Mouse (Mus musculus) liver, postnatal 0 days (tissue): ENCODE results near the gene C130032M10Rik. TPM values are rescaled to one million over a fixed set of nuclear protein-coding genes. Genes with fewer than 3 reads are reported as not detected.

Experiments
- ATAC-seq: fragments of 200-750 bp; cut with Nextera tagmentation; 2 replicates; pipeline ENCODE4 v1.8.0; 2017; ENCODE audit warnings: mild to moderate bottlenecking, moderate library complexity
- DNase-seq: peaks from one replicate; pipeline ENCODE4 v3.0.0-alpha.2; 2016
- H3K27ac ChIP-seq: fragments of 300-500 bp; sonication (generic); 2 replicates; pipeline ENCODE4 v1.5.1; 2014; ENCODE audit warnings: antibody characterized with exemption, moderate library complexity, mild to moderate bottlenecking, low read depth
- H3K27me3 ChIP-seq: fragments of 300-500 bp; sonication (generic); 2 replicates; pipeline ENCODE4 v1.6.1; 2014; ENCODE audit warnings: low read length, control low read depth, mixed read lengths; ENCODE audit not compliant: insufficient read depth
- H3K36me3 ChIP-seq: fragments of 300-500 bp; sonication (generic); replicated peaks from 2 replicates; pipeline ENCODE4 v1.6.1; 2014; ENCODE audit warnings: mild to moderate bottlenecking, control low read depth, low read length, moderate library complexity, mixed read lengths; ENCODE audit not compliant: insufficient read depth
- H3K4me1 ChIP-seq: fragments of 300-500 bp; sonication (generic); 2 replicates; pipeline ENCODE4 v1.6.1; 2014; ENCODE audit warnings: antibody characterized with exemption, mild to moderate bottlenecking, control low read depth; ENCODE audit not compliant: insufficient read depth
- H3K4me2 ChIP-seq: fragments of 300-500 bp; sonication (generic); 2 replicates; pipeline ENCODE4 v1.6.1; 2014; ENCODE audit warnings: low read depth, mild to moderate bottlenecking, low read length, moderate library complexity, mixed read lengths
- H3K4me3 ChIP-seq: fragments of 300-500 bp; sonication (generic); 2 replicates; pipeline ENCODE4 v1.5.1; 2014; ENCODE audit warnings: low read depth, low read length
- H3K9ac ChIP-seq: fragments of 300-500 bp; sonication (generic); replicated peaks from 2 replicates; pipeline ENCODE4 v1.6.1; 2014; ENCODE audit warnings: mild to moderate bottlenecking, moderate library complexity
- H3K9me3 ChIP-seq: fragments of 300-500 bp; sonication (generic); 2 replicates; pipeline ENCODE4 v1.6.1; 2016; ENCODE audit warnings: mild to moderate bottlenecking, control low read depth, low read length, mixed read lengths
- CTCF ChIP-seq: sonication (generic); IDR thresholded peaks from 2 replicates; pipeline ENCODE4 v1.5.1; 2016; ENCODE audit warnings: antibody characterized with exemption, low read depth
- EP300 ChIP-seq: IDR thresholded peaks from 2 replicates; pipeline ENCODE4 v1.6.1; 2016; ENCODE audit warnings: antibody characterized with exemption, low read depth, mild to moderate bottlenecking
- WGBS: fragments of 180-500 bp; shearing (Covaris S2); extraction: QIAGEN DNeasy Blood & Tissue Kit; methylation state at CpG from one replicate; pipeline ENCODE4 v1.1.7; 2014; ENCODE audit not compliant: insufficient replicate concordance; 5-methylcytosine and 5-hydroxymethylcytosine counted together
- polyA plus RNA-seq: library from polyadenylated mRNA; unstranded; fragments of >200 nt; fragmentation: Nextera tagmentation; extraction: Ambion mirVana; gene quantifications from 2 replicates; pipeline ENCODE4 v1.2.1, GENCODE M21; 2015

The C130032M10Rik gene
- polyA plus RNA-seq, 1 experiment from 2014 or later, result not detected

- Histone ChIP-seq H3K9ac (no peak overlapping the region), H3K4me1 (peaks cover 10% of the 10 kb centered on the region), H3K4me3 (no peak overlapping the region), H3K36me3 (no peaks in the 10 kb centered on the region), H3K27ac (no peak overlapping the region), H3K27me3 (no peaks in the 10 kb centered on the region), H3K9me3 (no peaks in the 10 kb centered on the region), H3K4me2 (no peak overlapping the region)
- DNase-seq (no peak), ATAC-seq (no peak)
- TF ChIP-seq CTCF (no peak), EP300 (no peak)
- 57% methylated on average over 11 of the region's 11 CpGs for WGBS
Measured at GRCm38 (mm10) chr9:114531276-114531675, 15.8 kb downstream of the C130032M10Rik start.

DNA sequence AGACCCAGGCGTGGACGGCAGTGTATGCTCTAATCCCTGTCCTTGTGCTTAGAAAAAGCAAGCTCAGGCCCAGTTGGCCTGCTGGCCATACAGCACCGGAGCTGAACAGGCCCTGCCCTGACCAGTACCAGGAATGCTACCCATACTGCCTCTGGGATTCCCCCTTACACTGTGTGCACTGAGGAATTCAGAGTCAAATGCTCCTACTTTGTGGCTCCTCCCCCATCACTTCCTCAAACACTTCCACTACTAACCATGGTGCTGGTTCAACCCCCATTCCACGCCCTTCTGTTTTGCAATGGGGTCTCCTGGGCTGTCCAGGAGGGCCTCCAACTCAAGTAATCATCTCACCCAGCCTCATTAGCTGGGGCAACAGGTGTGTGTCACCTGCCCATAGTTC is 18.4 kb downstream of the C130032M10Rik start:
- Histone ChIP-seq H3K4me3 (no peak overlapping the region), H3K4me2 (no peak overlapping the region), H3K4me1 (peaks cover 3% of the 10 kb centered on the region), H3K27ac (no peak overlapping the region), H3K9me3 (no peaks in the 10 kb centered on the region), H3K27me3 (no peaks in the 10 kb centered on the region), H3K9ac (no peak overlapping the region), H3K36me3 (no peaks in the 10 kb centered on the region)
- DNase-seq (no peak), ATAC-seq (no peak)
- TF ChIP-seq EP300 (no peak), CTCF (no peak)
- WGBS, result 55% methylated on average over 4 of the region's 4 CpGs

DNA sequence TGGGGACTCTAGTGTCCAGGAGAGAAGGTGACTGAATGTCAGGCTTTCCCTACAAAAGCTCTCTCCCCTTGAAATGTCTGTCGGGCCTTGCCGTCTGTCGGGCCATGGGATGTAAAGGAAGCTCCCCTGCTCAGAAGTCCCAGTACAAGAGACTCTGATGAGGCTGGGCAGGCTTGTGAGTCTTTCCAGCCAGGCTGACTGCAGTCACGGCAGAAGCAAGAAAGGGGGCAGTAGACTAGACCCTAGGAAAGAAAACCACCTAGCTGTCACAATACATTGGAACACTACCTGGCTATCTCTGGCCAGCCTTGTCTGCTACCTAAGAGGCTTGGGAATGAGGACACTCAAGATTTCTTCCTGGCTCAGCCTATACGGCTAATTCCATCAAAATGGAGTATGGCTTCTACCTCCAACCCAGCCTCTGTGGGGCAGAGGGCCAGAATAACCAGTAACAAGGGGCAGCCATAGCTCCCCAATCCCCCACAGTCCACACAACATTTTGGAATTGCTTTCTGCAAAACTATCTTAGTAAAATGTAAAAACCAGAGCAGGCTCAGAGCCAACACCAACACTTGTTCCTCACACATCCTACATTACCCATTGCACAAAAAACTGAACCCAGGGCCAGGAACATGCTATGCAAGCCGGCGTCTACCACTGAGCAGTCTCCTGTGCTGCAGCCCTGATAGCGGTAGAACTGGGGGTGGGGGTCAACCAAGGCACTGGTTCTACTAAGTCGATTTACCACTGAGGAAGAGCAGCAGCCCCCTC is 19.4 kb downstream of the C130032M10Rik start:
- WGBS, result 83% methylated on average over 9 of the region's 9 CpGs
- Histone ChIP-seq H3K4me2 (no peak overlapping the region), H3K27me3 (no peaks in the 10 kb centered on the region), H3K27ac (no peak overlapping the region), H3K4me1 (peaks cover 3% of the 10 kb centered on the region), H3K9me3 (no peaks in the 10 kb centered on the region), H3K36me3 (no peaks in the 10 kb centered on the region), H3K9ac (no peak overlapping the region), H3K4me3 (no peak overlapping the region)
- ATAC-seq, result no peak
- no peak for TF ChIP-seq CTCF
- TF ChIP-seq EP300, result no peak
- DNase-seq, result no peak

- no peaks in the 10 kb centered on the region for H3K27me3 ChIP-seq
- peaks cover 10% of the 10 kb centered on the region for H3K4me1 ChIP-seq
- no peak overlapping the region for H3K4me2 ChIP-seq
- ATAC-seq (peak; percentile 97), DNase-seq (peak; percentile 40)
- H3K4me3 ChIP-seq, result no peak overlapping the region
- 59% methylated on average over 2 of the region's 2 CpGs for WGBS
- no peak overlapping the region for H3K9ac ChIP-seq
- H3K9me3 ChIP-seq, result no peaks in the 10 kb centered on the region
- H3K27ac ChIP-seq, result no peak overlapping the region; the same call in 1 of the 2 replicates
- TF ChIP-seq EP300 (no peak), CTCF (no peak)
- H3K36me3 ChIP-seq, result no peaks in the 10 kb centered on the region
Measured at GRCm38 (mm10) chr9:114536628-114537027, 21.1 kb downstream of the C130032M10Rik start.

- Histone ChIP-seq H3K27ac (no peak overlapping the region), H3K4me1 (peaks cover 7% of the 10 kb centered on the region), H3K9me3 (no peaks in the 10 kb centered on the region), H3K36me3 (no peaks in the 10 kb centered on the region), H3K9ac (no peak overlapping the region), H3K4me2 (no peak overlapping the region), H3K27me3 (no peaks in the 10 kb centered on the region), H3K4me3 (no peak overlapping the region)
- WGBS, result 83% methylated on average over 7 of the region's 7 CpGs
- DNase-seq (no peak), ATAC-seq (no peak)
- TF ChIP-seq EP300, result no peak
- no peak for TF ChIP-seq CTCF
Measured at GRCm38 (mm10) chr9:114538996-114539563, 23.6 kb downstream of the C130032M10Rik start.

- TF ChIP-seq EP300 (no peak), CTCF (no peak)
- H3K27me3 ChIP-seq, result no peaks in the 10 kb centered on the region
- H3K36me3 ChIP-seq, result no peaks in the 10 kb centered on the region
- H3K4me1 ChIP-seq, result peaks cover 14% of the 10 kb centered on the region
- no peak overlapping the region for H3K9ac ChIP-seq
- WGBS, result 17% methylated on average over 1 of the region's 1 CpGs
- H3K4me2 ChIP-seq, result no peak overlapping the region
- ATAC-seq (peak; percentile 33; the same call in 1 of the 2 replicates), DNase-seq (peak; percentile 34)
- H3K9me3 ChIP-seq, result no peaks in the 10 kb centered on the region
- no peak overlapping the region for H3K27ac ChIP-seq
- H3K4me3 ChIP-seq, result no peak overlapping the region
Measured at GRCm38 (mm10) chr9:114541279-114541741, 25.8 kb downstream of the C130032M10Rik start.
